In genomic region chr1:45865727-45866126, GRCm38 (mm10) we compare ENCODE assay signal across 16 mouse cellular contexts. TPM values are rescaled to one million over a fixed set of nuclear protein-coding genes. Genes with fewer than 3 reads are reported as not detected.
DNase-seq lines count a peak whose midpoint lies in the region; ATAC-seq lines count a peak whose summit lies in the region.
"Had no signal": no experiment of that assay in that cellular context is flagged by ENCODE, and none has a peak within 500 bp of the region (broad histone marks: within the 10 kb centered on the region; RNA-seq: fewer than 3 reads in every experiment).

No protein-coding gene starts in this region.

- ATAC-seq in liver, embryonic 13.5 days (ENCODE audit: low read depth): no peak
- ATAC-seq in liver, embryonic 11.5 days (replicated peaks; ENCODE audit: low FRiP score): no peak
- ATAC-seq in intestine, embryonic 15.5 days: no peak
- no peak for ATAC-seq in stomach, embryonic 15.5 days (ENCODE audit: insufficient read depth, low FRiP score, low read depth)
- ATAC-seq in frontal cortex, adult (ENCODE audit: low TSS enrichment): no peak
- ATAC-seq: hindbrain, embryonic 16.5 days had no signal

- no peaks in the 10 kb centered on the region for H3K36me3 ChIP-seq in heart, embryonic 10.5 days
- no peaks in the 10 kb centered on the region for H3K36me3 ChIP-seq in liver, embryonic 13.5 days
- no peaks in the 10 kb centered on the region for H3K36me3 ChIP-seq in liver, embryonic 11.5 days (ENCODE audit: control insufficient read depth, insufficient read depth, low read length)
- H3K36me3 ChIP-seq in intestine, embryonic 15.5 days: no peaks in the 10 kb centered on the region
- no peaks in the 10 kb centered on the region for H3K36me3 ChIP-seq in stomach, embryonic 15.5 days
- H3K36me3 ChIP-seq: midbrain, embryonic 10.5 days had no signal

- no peak overlapping the region for H3K4me3 ChIP-seq in heart, embryonic 10.5 days
- no peak overlapping the region for H3K4me3 ChIP-seq in liver, embryonic 13.5 days (replicated peaks)
- no peak overlapping the region for H3K4me3 ChIP-seq in liver, embryonic 11.5 days (ENCODE audit: low read depth, low read length)
- H3K4me3 ChIP-seq in intestine, embryonic 15.5 days (replicated peaks): no peak overlapping the region
- no peak overlapping the region for H3K4me3 ChIP-seq in stomach, embryonic 15.5 days (replicated peaks)
- H3K4me3 ChIP-seq: erythroblast, embryonic 14.5 days; left cerebral cortex, adult 2 months; midbrain, embryonic 10.5 days had no signal

- no peak overlapping the region for H3K4me2 ChIP-seq in liver, embryonic 13.5 days
- no peak overlapping the region for H3K4me2 ChIP-seq in liver, embryonic 11.5 days
- no peak overlapping the region for H3K4me2 ChIP-seq in intestine, embryonic 15.5 days (replicated peaks)
- H3K4me2 ChIP-seq in stomach, embryonic 15.5 days: no peak overlapping the region

- 57% methylated on average over 5 of the region's 5 CpGs for WGBS in heart, embryonic 10.5 days
- WGBS in liver, embryonic 13.5 days (ENCODE audit: insufficient replicate concordance): 18% methylated on average over 5 of the region's 5 CpGs
- WGBS in liver, embryonic 11.5 days: 38% methylated on average over 5 of the region's 5 CpGs
- WGBS in intestine, embryonic 15.5 days: 46% methylated on average over 5 of the region's 5 CpGs
- 44% methylated on average over 5 of the region's 5 CpGs for WGBS in stomach, embryonic 15.5 days

- no peak for DNase-seq in heart, embryonic 10.5 days (ENCODE audit: low spot score)
- DNase-seq in heart, adult 9 months (ENCODE audit: low spot score in 2 of 2): no peak
- DNase-seq in liver, embryonic 13.5 days: no peak
- no peak for DNase-seq in liver, embryonic 11.5 days (ENCODE audit: low spot score)
- no peak for DNase-seq in ovary, postnatal 14 days (ENCODE audit: low spot score)
- DNase-seq: B cell, adult 2 months; lung, adult 18-20 months; right cerebral cortex, postnatal 25 days had no signal

- H3K27me3 ChIP-seq in heart, embryonic 10.5 days (ENCODE audit: insufficient read depth, poor library complexity, severe bottlenecking): no peaks in the 10 kb centered on the region
- no peaks in the 10 kb centered on the region for H3K27me3 ChIP-seq in liver, embryonic 13.5 days
- H3K27me3 ChIP-seq in liver, embryonic 11.5 days (replicated peaks; ENCODE audit: control insufficient read depth, insufficient read depth, low read length): no peaks in the 10 kb centered on the region
- no peaks in the 10 kb centered on the region for H3K27me3 ChIP-seq in intestine, embryonic 15.5 days (replicated peaks)
- H3K27me3 ChIP-seq in stomach, embryonic 15.5 days (replicated peaks): no peaks in the 10 kb centered on the region

- H3K4me1 ChIP-seq in heart, embryonic 10.5 days: peaks cover 25% of the 10 kb centered on the region
- peaks cover 10% of the 10 kb centered on the region for H3K4me1 ChIP-seq in liver, embryonic 13.5 days (replicated peaks)
- H3K4me1 ChIP-seq in liver, embryonic 11.5 days (replicated peaks; ENCODE audit: control insufficient read depth, insufficient read depth, low read length): peaks cover 6% of the 10 kb centered on the region
- H3K4me1 ChIP-seq in intestine, embryonic 15.5 days (replicated peaks): peaks cover 9% of the 10 kb centered on the region
- H3K4me1 ChIP-seq in stomach, embryonic 15.5 days: peaks cover 13% of the 10 kb centered on the region
- H3K4me1 ChIP-seq: midbrain, embryonic 10.5 days had no signal

- 0 out of 2 replicates have a peak, but pooled peaks cover 3% of the 10 kb centered on the region for H3K9me3 ChIP-seq in heart, embryonic 10.5 days
- peaks cover 3% of the 10 kb centered on the region; the same call in 1 of the 2 replicates for H3K9me3 ChIP-seq in liver, embryonic 13.5 days (replicated peaks)
- no peaks in the 10 kb centered on the region for H3K9me3 ChIP-seq in liver, embryonic 11.5 days (ENCODE audit: control insufficient read depth, low read length)
- no peaks in the 10 kb centered on the region for H3K9me3 ChIP-seq in intestine, embryonic 15.5 days
- H3K9me3 ChIP-seq in stomach, embryonic 15.5 days: no peaks in the 10 kb centered on the region
- H3K9me3 ChIP-seq: midbrain, embryonic 10.5 days had no signal

- H3K27ac ChIP-seq in heart, embryonic 10.5 days: peak overlapping the region; percentile 56; the same call in 1 of the 2 replicates
- H3K27ac ChIP-seq in liver, embryonic 13.5 days: peak overlapping the region; percentile 39; the same call in 1 of the 2 replicates
- H3K27ac ChIP-seq in liver, embryonic 11.5 days (ENCODE audit: low read depth, low read length): no peak overlapping the region; the same call in 1 of the 2 replicates
- H3K27ac ChIP-seq in intestine, embryonic 15.5 days: peak overlapping the region; percentile 55
- H3K27ac ChIP-seq in stomach, embryonic 15.5 days: peak overlapping the region; percentile 74
- H3K27ac ChIP-seq: left cerebral cortex, adult 2 months; midbrain, embryonic 10.5 days had no signal

- no peak overlapping the region for H3K9ac ChIP-seq in liver, embryonic 13.5 days
- no peak overlapping the region for H3K9ac ChIP-seq in liver, embryonic 11.5 days (ENCODE audit: low read depth, low read length)
- H3K9ac ChIP-seq in intestine, embryonic 15.5 days: no peak overlapping the region
- H3K9ac ChIP-seq in stomach, embryonic 15.5 days: no peak overlapping the region

RNA-seq across cellular contexts. Expression of gene Gm5269, which starts 24.3 kb away (rescaled TPM):
- polyA plus RNA-seq in heart, embryonic 10.5 days (2016; fragmentation: Nextera tagmentation; extraction: Ambion mirVana): not detected in 2 replicates
- polyA plus RNA-seq in liver, embryonic 13.5 days (2015; fragmentation: Nextera tagmentation; extraction: Ambion mirVana): not detected in 2 replicates
- not detected in 2 replicates for polyA plus RNA-seq in liver, embryonic 11.5 days (2014; fragmentation: Nextera tagmentation; extraction: Ambion mirVana)
- polyA plus RNA-seq in intestine, embryonic 15.5 days (2015; fragmentation: Nextera tagmentation; extraction: Ambion mirVana): not detected in 2 replicates
- not detected in 2 replicates for polyA plus RNA-seq in stomach, embryonic 15.5 days (2015; fragmentation: Nextera tagmentation; extraction: Ambion mirVana)
- polyA plus RNA-seq: erythroblast, embryonic 14.5 days; hindbrain, embryonic 16.5 days; midbrain, embryonic 10.5 days; testis, adult 2 months had no signal
